Mouse (Mus musculus): Measurements from ENCODE around the gene Cbln3. TPM values are rescaled to one million over a fixed set of nuclear protein-coding genes. Genes with fewer than 3 reads are reported as not detected.

Cbln3 gene
- total RNA-seq (2023), result under 1 TPM; 0.47 to 0.68 TPM

GRCm38 (mm10) chr14:55884166-55884565, at the start of gene Cbln3:
Gene Cbln3 (minus strand): TSS chr14:55884392.

GRCm38 (mm10) chr14:55899701-55900413, 15.7 kb upstream of the Cbln3 start, which contains the start of gene Sdr39u1:
Gene Sdr39u1 (minus strand): TSS chr14:55900293.

GRCm38 (mm10) chr14:55884713-55885113, 521 bp upstream of the Cbln3 start, which contains the start of gene Khnyn:
Gene Khnyn (plus strand): TSS chr14:55884947.

GRCm38 (mm10) chr14:55853621-55854285, 30.4 kb downstream of the Cbln3 start, which contains the start of gene Nynrin:
Gene Nynrin (plus strand): TSS chr14:55854010.

Other genes starting within 250 kb of the Cbln3 start
- 10 to 100 TPM; 10.7 to 12.2 TPM for gene Ipo4, start 248.4 kb downstream of the Cbln3 start, total RNA-seq (2023)
- 1 to 10 TPM in 1 of 2 experiments, under 1 TPM in 1; 0.79 to 2.4 TPM for gene Gm49378, start 246.5 kb downstream of the Cbln3 start, total RNA-seq (2023)
- 10 to 100 TPM; 34.3 to 37.8 TPM for gene Tm9sf1, start 240.6 kb downstream of the Cbln3 start, total RNA-seq (2023)
- gene Tssk4, start 234.2 kb downstream of the Cbln3 start, total RNA-seq (2023), result 1 to 10 TPM; 1.6 to 2.0 TPM
- 10 to 100 TPM; 13.2 to 13.9 TPM for gene Mdp1, start 223.9 kb downstream of the Cbln3 start, total RNA-seq (2023)
- gene Gmpr2, start 212.5 kb downstream of the Cbln3 start, total RNA-seq (2023), result 10 to 100 TPM; 15.8 to 16.6 TPM
- 100 to 1,000 TPM; 154 to 173 TPM for gene Nedd8, start 212.3 kb downstream of the Cbln3 start, total RNA-seq (2023)
- 10 to 100 TPM; 53.2 to 64.0 TPM for gene Tinf2, start 202.6 kb downstream of the Cbln3 start, total RNA-seq (2023)
- gene Tgm1, start 170.5 kb downstream of the Cbln3 start, total RNA-seq (2023), result 1 to 10 TPM in 1 of 2 experiments, under 1 TPM in 1; 0.71 to 1.4 TPM
- 10 to 100 TPM; 23.8 to 27.4 TPM for gene Rabggta, start 162.1 kb downstream of the Cbln3 start, total RNA-seq (2023)
- gene Dhrs1, start 138.7 kb downstream of the Cbln3 start, total RNA-seq (2023), result 10 to 100 TPM; 53.1 to 63.6 TPM
- gene Nop9, start 138.7 kb downstream of the Cbln3 start, total RNA-seq (2023), result 10 to 100 TPM; 19.3 to 28.9 TPM
- under 1 TPM in 1 of 2 experiments, not detected in 1; 0.53 TPM for gene Cideb, start 125.9 kb downstream of the Cbln3 start, total RNA-seq (2023)
- gene Ltb4r2, start 123.0 kb downstream of the Cbln3 start, total RNA-seq (2023), result under 1 TPM; 0.79 to 0.84 TPM
- gene Ltb4r1, start 118.4 kb downstream of the Cbln3 start, total RNA-seq (2023), result 100 to 1,000 TPM; 203 to 224 TPM
- gene Adcy4, start 100.3 kb downstream of the Cbln3 start, total RNA-seq (2023), result under 1 TPM; 0.36 to 0.51 TPM
- gene Ripk3, start 95.5 kb downstream of the Cbln3 start, total RNA-seq (2023), result 10 to 100 TPM; 29.1 to 40.3 TPM
- not detected for gene Nfatc4, start 61.2 kb downstream of the Cbln3 start, total RNA-seq (2023)
- gene Nynrin, start 30.4 kb downstream of the Cbln3 start, total RNA-seq (2023), result 1 to 10 TPM; 2.3 to 2.8 TPM
- 10 to 100 TPM; 79.3 to 82.3 TPM for gene Khnyn, start 555 bp upstream of the Cbln3 start, total RNA-seq (2023)
- gene Sdr39u1, start 15.9 kb upstream of the Cbln3 start, total RNA-seq (2023), result 1 to 10 TPM; 1.7 to 3.6 TPM
- not detected for gene Cma1, start 60.3 kb upstream of the Cbln3 start, total RNA-seq (2023)
- not detected for gene Cma2, start 66.6 kb upstream of the Cbln3 start, total RNA-seq (2023)
- not detected for gene Mcpt1, start 133.6 kb upstream of the Cbln3 start, total RNA-seq (2023)
- not detected for gene Mcpt9, start 146.1 kb upstream of the Cbln3 start, total RNA-seq (2023)
- gene Mcpt2, start 157.6 kb upstream of the Cbln3 start, total RNA-seq (2023), result not detected
- gene Mcpt4, start 177.9 kb upstream of the Cbln3 start, total RNA-seq (2023), result not detected
- 100 to 1,000 TPM; 123 to 204 TPM for gene Mcpt8, start 200.9 kb upstream of the Cbln3 start, total RNA-seq (2023)
- 100 to 1,000 TPM; 166 to 198 TPM for gene Ctsg, start 218.2 kb upstream of the Cbln3 start, total RNA-seq (2023)
- not detected for gene Gzme, start 236.2 kb upstream of the Cbln3 start, total RNA-seq (2023)
- not detected for gene Gzmd, start 248.2 kb upstream of the Cbln3 start, total RNA-seq (2023)

All from neutrophil, adult 59 days (primary cell).